Mouse (Mus musculus) midbrain, embryonic 14.5 days (tissue): Measurements from ENCODE around the gene Klhl41. TPM values are rescaled to one million over a fixed set of nuclear protein-coding genes. Genes with fewer than 3 reads are reported as not detected.

ENCODE experiments used
- ATAC-seq: fragments of 200-750 bp; cut with Nextera tagmentation; 2 replicates; pipeline ENCODE4 v1.8.0; 2017; ENCODE audit warnings: moderate number of reproducible peaks, moderate library complexity; ENCODE audit not compliant: low FRiP score, low TSS enrichment
- DNase-seq: peaks from one replicate; pipeline ENCODE4 v3.0.0-alpha.2; 2015
- H3K27ac ChIP-seq: fragments of 300-500 bp; sonication (generic); replicated peaks from 2 replicates; pipeline ENCODE4 v1.5.1; 2014; ENCODE audit warnings: mild to moderate bottlenecking, low read depth, low read length, moderate library complexity
- H3K27me3 ChIP-seq: fragments of 300-500 bp; sonication (generic); 2 replicates; pipeline ENCODE4 v1.6.1; 2014; ENCODE audit warnings: low read length, control low read depth, mixed read lengths; ENCODE audit not compliant: control insufficient read depth, insufficient read depth
- H3K36me3 ChIP-seq: fragments of 300-500 bp; sonication (generic); 2 replicates; pipeline ENCODE4 v1.6.1; 2014; ENCODE audit warnings: low read length, control low read depth; ENCODE audit not compliant: control insufficient read depth, insufficient read depth
- H3K4me1 ChIP-seq: fragments of 300-500 bp; sonication (generic); 2 replicates; pipeline ENCODE4 v1.6.1; 2014; ENCODE audit warnings: mild to moderate bottlenecking, antibody characterized with exemption, low read length, control low read depth; ENCODE audit not compliant: control insufficient read depth, insufficient read depth
- H3K4me2 ChIP-seq: fragments of 300-500 bp; sonication (generic); 2 replicates; pipeline ENCODE4 v1.6.1; 2014; ENCODE audit warnings: mild to moderate bottlenecking, low read length, moderate library complexity
- H3K4me3 ChIP-seq: fragments of 300-500 bp; sonication (generic); replicated peaks from 2 replicates; pipeline ENCODE4 v1.5.1; 2014; ENCODE audit warnings: low read depth, low read length
- H3K9ac ChIP-seq: fragments of 300-500 bp; sonication (generic); replicated peaks from 2 replicates; pipeline ENCODE4 v1.6.1; 2014; ENCODE audit warnings: mild to moderate bottlenecking, low read length, moderate library complexity
- H3K9me3 ChIP-seq: fragments of 300-500 bp; sonication (generic); 2 replicates; pipeline ENCODE4 v1.6.1; 2016; ENCODE audit warnings: low read length, control low read depth, mixed read lengths; ENCODE audit not compliant: control insufficient read depth
- WGBS: fragments of 180-500 bp; shearing (Covaris S2); extraction: QIAGEN DNeasy Blood & Tissue Kit; methylation state at CpG from one replicate; pipeline ENCODE4 v1.1.7; 2014; 5-methylcytosine and 5-hydroxymethylcytosine counted together
- polyA plus RNA-seq: library from polyadenylated mRNA; unstranded; fragments of >200 nt; fragmentation: Nextera tagmentation; extraction: Ambion mirVana; gene quantifications from 2 replicates; pipeline ENCODE4 v1.2.1, GENCODE M21; 2014

Klhl41 gene
- polyA plus RNA-seq, 1 experiment from 2014 or later, result 0.21 TPM

GRCm38 (mm10) chr2:69693501-69693900 lies 23.6 kb downstream of the Klhl41 start:
- Histone ChIP-seq H3K27me3 (no peaks in the 10 kb centered on the region), H3K9ac (no peak overlapping the region), H3K4me2 (no peak overlapping the region), H3K4me1 (no peaks in the 10 kb centered on the region), H3K4me3 (no peak overlapping the region), H3K9me3 (peaks cover under 1% of the 10 kb centered on the region; the same call in 1 of the 2 replicates), H3K27ac (no peak overlapping the region), H3K36me3 (peaks cover 71% of the 10 kb centered on the region)
- DNase-seq, result no peak
- no peak for ATAC-seq
- 95% methylated on average over 11 of the region's 11 CpGs for WGBS

- 95% methylated on average over 8 of the region's 8 CpGs for whole genome bisulfite sequencing
- Histone ChIP-seq H3K27me3 (no peaks in the 10 kb centered on the region), H3K4me1 (no peaks in the 10 kb centered on the region), H3K9ac (no peak overlapping the region), H3K27ac (no peak overlapping the region), H3K36me3 (peaks cover 74% of the 10 kb centered on the region), H3K9me3 (peaks cover 7% of the 10 kb centered on the region), H3K4me3 (no peak overlapping the region), H3K4me2 (no peak overlapping the region)
- DNase-seq, result no peak
- ATAC-seq, result no peak
Observed at GRCm38 (mm10) chr2:69700446-69700845, 30.5 kb downstream of the Klhl41 start.

- 91% methylated on average over 14 of the region's 14 CpGs for WGBS
- Histone ChIP-seq H3K27me3 (no peaks in the 10 kb centered on the region), H3K4me2 (peak overlapping the region; percentile 72; the same call in 1 of the 2 replicates), H3K27ac (no peak overlapping the region), H3K36me3 (0 out of 2 replicates have a peak, but pooled peaks cover 9% of the 10 kb centered on the region), H3K9ac (no peak overlapping the region), H3K4me1 (0 out of 2 replicates have a peak, but pooled peaks cover 2% of the 10 kb centered on the region), H3K4me3 (peak overlapping the region; percentile 58; the same call in 1 of the 2 replicates), H3K9me3 (no peaks in the 10 kb centered on the region)
- ATAC-seq, result no peak
- no peak for DNase-seq
Observed at GRCm38 (mm10) chr2:69712171-69712570, 42.3 kb downstream of the Klhl41 start.

- peak within 1 kb of the TSS; percentile 72 for H3K4me2 ChIP-seq
- no peaks in the 10 kb centered on the region for H3K27me3 ChIP-seq
- H3K27ac ChIP-seq, result 0 out of 2 replicates have a peak within 1 kb of the TSS, but pooled peaks have one; percentile 5
- H3K9me3 ChIP-seq, result no peaks in the 10 kb centered on the region
- H3K9ac ChIP-seq, result peak within 1 kb of the TSS; percentile 60
- H3K4me1 ChIP-seq, result 0 out of 2 replicates have a peak, but pooled peaks cover 2% of the 10 kb centered on the region
- H3K36me3 ChIP-seq, result 0 out of 2 replicates have a peak, but pooled peaks cover 9% of the 10 kb centered on the region
- under 1% methylated on average over 39 of the region's 39 CpGs for WGBS
- peak within 1 kb of the TSS; percentile 58 for H3K4me3 ChIP-seq
- DNase-seq (peak; percentile 95), ATAC-seq (peak; percentile 99)
Observed at GRCm38 (mm10) chr2:69712981-69713625, 43.2 kb downstream of the Klhl41 start, which contains the start of gene Fastkd1. Gene Fastkd1, minus strand, starts transcription at chr2:69713516.

GRCm38 (mm10) chr2:69713626-69714014 lies 43.7 kb downstream of the Klhl41 start:
- Histone ChIP-seq H3K27ac (no peak overlapping the region), H3K4me3 (peak overlapping the region; percentile 58), H3K36me3 (0 out of 2 replicates have a peak, but pooled peaks cover 6% of the 10 kb centered on the region), H3K9ac (no peak overlapping the region), H3K9me3 (no peaks in the 10 kb centered on the region), H3K4me2 (peak overlapping the region; percentile 72), H3K4me1 (0 out of 2 replicates have a peak, but pooled peaks cover 2% of the 10 kb centered on the region), H3K27me3 (no peaks in the 10 kb centered on the region)
- ATAC-seq, result peak; percentile 51; the same call in 1 of the 2 replicates
- no peak for DNase-seq
- WGBS, result 30% methylated on average over 4 of the region's 4 CpGs

GRCm38 (mm10) chr2:69714126-69714525 lies 44.2 kb downstream of the Klhl41 start:
- no peak overlapping the region for H3K9ac ChIP-seq
- DNase-seq, result no peak
- H3K36me3 ChIP-seq, result 0 out of 2 replicates have a peak, but pooled peaks cover 6% of the 10 kb centered on the region
- no peak overlapping the region for H3K27ac ChIP-seq
- ATAC-seq, result no peak
- no peaks in the 10 kb centered on the region for H3K9me3 ChIP-seq
- 0 out of 2 replicates have a peak, but pooled peaks cover 2% of the 10 kb centered on the region for H3K4me1 ChIP-seq
- no peak overlapping the region for H3K4me3 ChIP-seq
- 83% methylated on average over 5 of the region's 5 CpGs for WGBS
- H3K4me2 ChIP-seq, result no peak overlapping the region
- H3K27me3 ChIP-seq, result no peaks in the 10 kb centered on the region

GRCm38 (mm10) chr2:69716483-69716882 lies 46.6 kb downstream of the Klhl41 start:
- Histone ChIP-seq H3K4me3 (no peak overlapping the region), H3K4me1 (0 out of 2 replicates have a peak, but pooled peaks cover 2% of the 10 kb centered on the region), H3K36me3 (no peaks in the 10 kb centered on the region), H3K9ac (no peak overlapping the region), H3K27ac (no peak overlapping the region), H3K27me3 (no peaks in the 10 kb centered on the region), H3K9me3 (no peaks in the 10 kb centered on the region), H3K4me2 (no peak overlapping the region)
- DNase-seq, result no peak
- 86% methylated on average over 3 of the region's 3 CpGs for WGBS
- ATAC-seq, result no peak

- 81% methylated on average over 1 of the region's 1 CpGs for WGBS
- H3K27me3 ChIP-seq, result no peaks in the 10 kb centered on the region
- ATAC-seq (no peak), DNase-seq (no peak)
- H3K9ac ChIP-seq, result no peak overlapping the region
- peaks cover 7% of the 10 kb centered on the region; the same call in 1 of the 2 replicates for H3K4me1 ChIP-seq
- H3K9me3 ChIP-seq, result no peaks in the 10 kb centered on the region
- H3K4me3 ChIP-seq, result no peak overlapping the region
- H3K4me2 ChIP-seq, result no peak overlapping the region
- no peak overlapping the region for H3K27ac ChIP-seq
- no peaks in the 10 kb centered on the region for H3K36me3 ChIP-seq
Observed at GRCm38 (mm10) chr2:69719121-69719520, 49.2 kb downstream of the Klhl41 start.

GRCm38 (mm10) chr2:69722273-69722649 lies 52.3 kb downstream of the Klhl41 start, which contains the start of gene Ppig:
Gene Ppig, plus strand, starts transcription at chr2:69722545.
- H3K27ac ChIP-seq, result peak within 1 kb of the TSS; percentile 87
- peaks cover 10% of the 10 kb centered on the region; the same call in 1 of the 2 replicates for H3K4me1 ChIP-seq
- DNase-seq, result no peak
- peak within 1 kb of the TSS; percentile 89 for H3K4me3 ChIP-seq
- peak within 1 kb of the TSS; percentile 69 for H3K4me2 ChIP-seq
- H3K27me3 ChIP-seq, result no peaks in the 10 kb centered on the region
- no peak; the same call in none of the 2 replicates for ATAC-seq
- H3K9me3 ChIP-seq, result no peaks in the 10 kb centered on the region
- WGBS, result 4% methylated on average over 12 of the region's 12 CpGs
- no peaks in the 10 kb centered on the region for H3K36me3 ChIP-seq
- peak within 1 kb of the TSS; percentile 85 for H3K9ac ChIP-seq
